Mouse (Mus musculus) right cerebral cortex, adult 2 months (tissue): ENCODE measurements around the gene Dhfr.
A peak's percentile ranks its signal among the peaks of the same experiment; 100 is the strongest.
"Not testable (repeated sequence)": the region's sequence is repeated elsewhere in the genome, so short reads cannot be mapped to it uniquely, and the experiment has no call there.

Experiments
- DNase-seq, 2 experiments: peaks; one replicate each; pipeline ENCODE4 v3.0.0; 2021 to 2022; ENCODE audit warnings: low spot score in 2 of 2

The Dhfr gene

DNA sequence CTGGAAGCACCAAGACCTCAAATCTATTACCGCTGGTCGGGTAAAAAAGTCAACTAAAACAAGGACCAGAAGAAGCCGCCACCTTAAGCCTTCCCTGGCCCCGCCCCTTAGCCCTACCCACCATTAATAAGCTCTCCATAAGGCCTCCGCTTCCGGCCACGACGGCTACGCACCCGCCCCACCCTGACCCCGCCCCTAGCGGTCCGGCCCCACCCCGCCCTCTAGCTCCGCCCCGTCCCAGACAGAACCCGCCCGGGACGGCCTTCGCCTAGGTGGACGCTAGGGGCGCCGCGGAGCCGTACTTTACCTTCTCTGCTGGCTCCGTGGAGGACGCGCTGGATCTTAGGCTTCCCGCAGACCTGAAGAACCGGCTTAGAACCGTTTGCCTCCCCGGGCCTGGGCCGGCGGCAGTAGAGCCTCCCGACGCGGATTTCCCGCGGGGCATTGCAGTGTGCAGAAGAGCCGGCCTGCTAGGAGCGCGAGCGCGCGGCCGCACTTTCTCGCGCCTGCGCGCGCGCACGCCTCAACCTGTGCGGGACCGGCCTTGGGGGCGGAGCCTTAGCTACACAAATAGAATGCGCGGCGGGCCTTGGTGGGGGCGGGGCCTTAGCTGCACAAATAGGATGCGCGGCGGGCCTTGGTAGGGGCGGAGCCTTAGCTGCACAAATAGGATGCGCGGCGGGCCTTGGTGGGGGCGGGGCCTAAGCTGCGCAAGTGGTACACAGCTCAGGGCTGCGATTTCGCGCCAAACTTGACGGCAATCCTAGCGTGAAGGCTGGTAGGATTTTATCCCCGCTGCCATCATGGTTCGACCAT is at the start of gene Dhfr, which contains the start of gene Msh3:
Gene Dhfr, plus strand, starts transcription at position 271 of the 816 bp plus-strand sequence.
Gene Msh3, minus strand, starts transcription at position 548 of the 816 bp plus-strand sequence.
- DNase-seq: peak; percentile 96 to 98

- no peak for DNase-seq
Measured at GRCm38 (mm10) chr13:92305680-92306079, 48.8 kb upstream of the Dhfr start, which contains the start of gene Gm20379. Gene Gm20379 (plus strand): TSS chr13:92305980.

- DNase-seq: no peak
Measured at GRCm38 (mm10) chr13:92314613-92315012, 39.9 kb upstream of the Dhfr start.

GRCm38 (mm10) chr13:92320770-92321169 is 33.8 kb upstream of the Dhfr start:
- DNase-seq: no peak

DNA sequence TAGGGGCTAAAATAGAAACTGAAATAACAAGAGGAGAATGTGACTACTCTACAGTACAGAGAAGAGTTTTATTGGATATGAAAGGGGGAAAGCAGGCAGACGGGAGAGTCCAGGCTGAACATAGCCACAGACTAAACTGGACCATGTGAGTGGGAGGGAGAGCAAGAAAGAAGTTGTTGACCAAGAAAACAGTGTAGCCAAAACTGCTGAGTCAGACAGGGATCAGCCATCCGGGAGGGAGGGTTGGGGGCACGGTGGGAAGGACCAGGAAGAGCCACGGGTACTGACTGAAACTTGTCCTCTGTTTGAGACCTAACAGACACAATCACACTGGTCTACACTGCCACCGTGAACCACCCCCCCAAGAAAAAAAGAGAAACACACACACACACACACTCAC is 28.5 kb upstream of the Dhfr start:
- no peak for DNase-seq

- no peak for DNase-seq
Measured at GRCm38 (mm10) chr13:92328000-92328399, 26.5 kb upstream of the Dhfr start.

DNA sequence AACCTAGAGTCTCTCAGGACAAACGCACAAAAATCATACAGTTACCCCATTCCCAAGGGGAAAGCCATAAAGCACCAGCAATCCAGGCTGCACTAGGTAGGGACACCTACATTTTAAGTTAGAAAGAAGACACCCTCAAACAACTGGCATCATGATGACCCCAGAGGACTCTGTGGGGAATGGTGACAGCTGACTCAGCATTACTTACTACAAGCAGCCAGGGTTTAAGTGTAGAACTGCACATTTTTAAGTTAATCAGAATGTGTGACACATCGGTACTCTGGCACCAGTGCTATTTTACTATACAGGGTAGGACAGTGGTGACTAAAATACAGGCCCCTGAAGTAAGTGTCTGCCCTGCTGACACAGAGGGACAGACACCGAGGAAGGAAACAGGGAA is 23.9 kb upstream of the Dhfr start:
- DNase-seq: no peak

DNA sequence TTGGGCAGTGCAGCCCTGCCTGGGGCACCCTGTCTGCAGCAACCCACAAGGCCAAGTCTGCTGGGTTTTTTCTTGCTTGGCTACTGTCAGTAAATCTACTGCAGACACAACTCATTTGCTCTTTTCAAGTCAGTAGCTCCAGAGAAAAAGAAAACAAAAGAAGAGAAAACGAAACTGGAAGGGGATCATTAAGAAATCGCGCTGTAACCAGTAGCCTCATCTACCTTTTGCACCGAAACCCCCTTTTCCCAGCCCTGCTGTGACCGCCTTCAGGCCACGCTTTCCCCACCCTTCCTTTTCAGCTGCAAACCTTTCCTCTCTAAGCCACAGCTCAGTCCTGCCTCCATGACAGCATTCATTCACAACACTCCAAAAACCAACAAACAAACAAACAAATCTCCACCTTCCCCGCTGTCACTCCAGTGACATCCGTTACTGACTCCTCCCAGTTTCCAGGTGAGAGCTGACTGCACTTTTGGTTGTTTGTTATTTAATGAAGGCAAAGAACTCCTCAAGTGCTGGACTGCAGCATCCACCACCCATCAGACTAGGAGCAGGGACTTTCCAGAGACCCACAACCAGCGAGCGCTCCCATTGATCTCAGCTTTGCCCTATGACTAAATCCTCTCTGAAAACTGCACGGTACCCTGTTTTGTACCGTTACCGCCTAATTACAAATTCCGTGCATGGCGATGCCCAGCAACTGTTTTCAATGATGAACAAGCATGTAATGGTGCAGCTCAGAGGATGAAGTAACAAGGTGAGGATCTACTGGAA is 22.2 kb upstream of the Dhfr start:
- DNase-seq: no peak

- DNase-seq: no peak
Measured at GRCm38 (mm10) chr13:92336857-92337256, 17.7 kb upstream of the Dhfr start.

GRCm38 (mm10) chr13:92337773-92338462 is 16.6 kb upstream of the Dhfr start:
- peak in 1 of 2 experiments; percentile 12 for DNase-seq

GRCm38 (mm10) chr13:92339787-92340186 is 14.7 kb upstream of the Dhfr start:
- DNase-seq: no peak

DNA sequence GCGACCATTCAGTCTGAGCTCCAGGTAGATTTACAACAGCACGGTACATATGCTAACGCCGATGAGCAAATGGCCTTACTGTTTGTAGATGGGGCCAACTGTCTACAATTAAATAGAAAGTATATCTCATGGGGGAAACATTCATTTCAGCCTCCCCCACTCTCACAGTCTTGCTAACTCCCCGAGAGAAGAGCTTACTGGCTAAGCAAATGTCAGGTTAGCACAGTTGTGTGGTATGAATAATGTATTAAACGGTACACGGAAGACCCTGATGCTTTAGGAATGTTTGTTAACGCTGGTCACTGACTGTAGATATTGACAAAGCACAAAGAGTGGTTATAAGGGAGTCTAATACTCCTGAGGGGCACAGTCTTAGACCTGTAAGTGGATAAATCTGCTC is 10.5 kb upstream of the Dhfr start:
- DNase-seq: no peak

DNA sequence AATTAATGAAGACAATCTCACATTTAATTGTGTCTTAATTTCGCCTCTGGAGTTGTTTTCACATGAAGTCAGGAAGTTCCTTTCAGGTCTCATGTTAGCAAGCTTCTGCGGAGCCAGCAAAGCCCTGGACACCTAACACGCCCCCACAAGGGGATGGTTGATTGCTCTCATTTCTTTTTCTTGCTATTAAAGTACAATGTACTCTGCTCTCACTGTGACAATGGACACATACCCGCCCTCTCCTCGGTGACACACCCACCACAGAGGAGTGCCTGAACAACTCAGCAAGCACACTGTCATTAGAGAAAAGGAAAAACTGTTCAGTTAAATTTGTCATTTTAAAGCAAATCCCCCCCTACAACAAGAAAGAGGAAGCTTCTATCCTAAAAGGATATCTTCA is 8.2 kb upstream of the Dhfr start:
- DNase-seq: no peak

DNA sequence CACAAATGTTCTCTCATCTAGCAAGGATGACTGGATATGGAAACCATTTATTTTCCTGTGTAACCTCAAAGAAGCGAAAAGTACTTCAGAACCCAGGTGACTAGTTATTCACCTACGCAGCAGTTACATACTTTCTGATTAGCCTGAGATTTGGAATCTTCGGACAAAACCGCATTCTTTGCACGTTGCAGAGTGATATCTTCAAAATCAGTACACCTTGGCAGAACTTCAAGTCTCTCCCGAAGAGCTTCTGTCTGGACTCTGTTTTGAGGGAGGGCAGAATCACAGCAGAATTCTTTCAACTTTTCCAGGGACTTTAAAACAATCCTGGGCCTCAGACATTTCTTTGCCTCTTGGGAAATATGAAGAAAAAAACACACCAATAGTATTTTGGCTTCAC is 3.4 kb upstream of the Dhfr start:
- no peak for DNase-seq

DNA sequence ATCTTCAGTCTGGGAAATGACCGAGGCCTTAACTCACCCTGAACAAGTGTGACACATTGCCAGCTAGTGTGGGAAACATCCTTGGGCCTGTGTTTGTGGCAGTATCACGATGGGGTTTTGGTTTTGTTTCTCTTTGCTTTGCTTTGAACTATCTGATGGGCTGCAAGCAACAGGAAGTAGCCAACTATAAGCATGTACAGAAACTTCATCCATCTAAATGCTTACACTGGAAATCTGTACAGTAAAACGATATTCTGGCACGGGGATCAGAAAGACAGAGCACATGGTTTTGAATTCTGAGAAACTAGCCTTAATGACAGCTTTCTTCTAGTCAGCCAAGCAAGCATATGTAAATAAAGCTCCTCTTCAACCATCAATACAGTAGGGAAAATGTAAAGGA is 570 bp upstream of the Dhfr start:
- DNase-seq: no peak

DNA sequence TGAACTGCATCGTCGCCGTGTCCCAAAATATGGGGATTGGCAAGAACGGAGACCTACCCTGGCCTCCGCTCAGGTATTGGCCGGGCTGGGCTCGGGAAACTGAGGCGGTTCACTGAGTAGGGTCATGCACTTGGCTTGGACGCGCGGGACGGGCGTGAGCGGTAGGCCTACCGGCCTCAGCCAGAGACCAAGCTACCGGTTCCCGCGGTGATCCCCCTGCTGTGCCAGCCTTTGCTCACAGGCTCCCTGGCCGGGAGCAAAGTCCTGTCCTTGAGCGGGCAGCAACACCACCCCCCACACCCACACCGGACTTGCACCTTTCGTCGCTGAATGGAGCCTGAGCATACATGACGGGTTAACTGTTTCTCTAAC is 732 bp downstream of the Dhfr start:
- DNase-seq: no peak

GRCm38 (mm10) chr13:92356376-92356775 is 1.9 kb downstream of the Dhfr start:
- DNase-seq: no peak

GRCm38 (mm10) chr13:92357644-92358043 is 3.1 kb downstream of the Dhfr start:
- no peak for DNase-seq

DNA sequence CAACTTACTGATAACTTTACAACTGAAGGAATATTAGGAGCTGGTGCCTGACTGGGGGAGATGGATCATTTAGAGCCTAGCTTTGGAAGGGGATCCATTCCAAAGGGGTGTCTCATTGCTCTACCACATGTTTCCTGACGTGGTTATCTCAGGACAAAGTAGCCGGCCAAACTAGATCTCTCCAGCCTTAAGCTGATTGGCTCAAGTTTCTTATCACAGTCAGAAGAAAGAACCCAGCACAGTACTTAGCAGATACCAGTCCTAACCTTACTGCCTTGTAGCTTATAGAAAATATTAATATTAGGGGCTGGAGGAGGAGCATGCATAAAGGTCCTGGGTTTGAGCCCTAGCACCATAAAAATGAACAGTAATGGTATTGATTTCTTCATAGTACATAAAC is 7.1 kb downstream of the Dhfr start:
- no peak for DNase-seq

- no peak for DNase-seq
Measured at GRCm38 (mm10) chr13:92365312-92365711, 10.8 kb downstream of the Dhfr start.

- no peak for DNase-seq
Measured at GRCm38 (mm10) chr13:92370811-92371210, 16.3 kb downstream of the Dhfr start.

- not testable (repeated sequence) for DNase-seq
Measured at GRCm38 (mm10) chr13:92371466-92371865, 16.9 kb downstream of the Dhfr start.
